ENCODE assay signal across 30 mouse cellular contexts in the genomic region with DNA sequence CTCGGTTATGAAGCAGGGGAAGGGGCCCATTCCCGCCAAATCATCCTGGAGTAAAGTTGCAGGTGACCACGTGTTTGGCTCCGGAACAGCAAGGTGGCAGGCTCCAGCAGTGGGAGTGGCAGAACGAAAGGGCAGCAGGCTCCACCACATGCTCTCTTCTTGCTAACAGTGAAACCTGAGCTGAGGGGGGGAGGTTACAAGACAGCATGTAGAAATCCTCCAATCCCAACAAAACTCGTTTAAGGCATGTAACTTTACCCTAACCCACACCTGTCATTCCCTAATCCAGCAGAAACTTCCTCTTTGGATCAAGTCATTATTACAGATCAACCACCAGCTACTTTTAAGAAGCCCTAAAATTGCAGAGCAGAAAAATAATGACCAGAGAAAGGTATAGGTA. TPM values are rescaled to one million over a fixed set of nuclear protein-coding genes. Genes with fewer than 3 reads are reported as not detected.
"Had no signal": no experiment of that assay in that cellular context is flagged by ENCODE, and none has a peak within 500 bp of the region (broad histone marks: within the 10 kb centered on the region; RNA-seq: fewer than 3 reads in every experiment).

No protein-coding gene starts in this region.

- H3K36me3 ChIP-seq: kidney, embryonic 15.5 days; liver, embryonic 12.5 days; liver, embryonic 15.5 days; midbrain, embryonic 12.5 days; midbrain, embryonic 15.5 days; neural tube, embryonic 12.5 days; neural tube, embryonic 15.5 days had no signal

- DNase-seq: kidney, adult 8-10 months; kidney, postnatal 25 days; layer of hippocampus, adult 9-11 months; liver; lung, adult 2 months; lung, postnatal 14 days; lung, postnatal 4 days; right cerebral cortex, adult 18-20 months; right cerebral cortex, postnatal 14 days; right cerebral cortex, postnatal 4 days; thymus, adult 2 months; thymus, postnatal 25 days had no signal

- ATAC-seq: liver, embryonic 12.5 days; midbrain, embryonic 15.5 days had no signal

- H3K27ac ChIP-seq: kidney, embryonic 15.5 days; layer of hippocampus, adult 2 months; liver, embryonic 12.5 days; liver, embryonic 15.5 days; midbrain, embryonic 12.5 days; midbrain, embryonic 15.5 days; neural tube, embryonic 12.5 days; neural tube, embryonic 15.5 days; stomach, postnatal 0 days had no signal

- H3K9me3 ChIP-seq: kidney, embryonic 15.5 days; liver, embryonic 15.5 days had no signal

- H3K4me3 ChIP-seq: kidney, embryonic 15.5 days; layer of hippocampus, adult 2 months; liver, embryonic 12.5 days; liver, embryonic 15.5 days; midbrain, embryonic 12.5 days; midbrain, embryonic 15.5 days; neural tube, embryonic 12.5 days; neural tube, embryonic 15.5 days had no signal

- H3K4me2 ChIP-seq: kidney, embryonic 15.5 days; liver, embryonic 12.5 days; liver, embryonic 15.5 days; midbrain, embryonic 12.5 days; midbrain, embryonic 15.5 days; neural tube, embryonic 12.5 days; neural tube, embryonic 15.5 days had no signal

- H3K9ac ChIP-seq: kidney, embryonic 15.5 days; liver, embryonic 12.5 days; liver, embryonic 15.5 days; midbrain, embryonic 12.5 days; midbrain, embryonic 15.5 days; neural tube, embryonic 12.5 days; neural tube, embryonic 15.5 days had no signal

- H3K27me3 ChIP-seq: kidney, embryonic 15.5 days; liver, embryonic 12.5 days; liver, embryonic 15.5 days; midbrain, embryonic 12.5 days; midbrain, embryonic 15.5 days; neural tube, embryonic 12.5 days; neural tube, embryonic 15.5 days had no signal

- H3K4me1 ChIP-seq: kidney, embryonic 15.5 days; liver, embryonic 12.5 days; liver, embryonic 15.5 days; midbrain, embryonic 12.5 days; midbrain, embryonic 15.5 days; neural tube, embryonic 12.5 days; neural tube, embryonic 15.5 days had no signal

RNA-seq across cellular contexts. Expression of gene Defb33, which starts 17.9 kb away (rescaled TPM):
- total RNA-seq: layer of hippocampus, adult 2 months; layer of hippocampus, postnatal 25 days; left cerebral cortex, adult 18-20 months; left cerebral cortex, postnatal 25 days; megakaryocyte progenitor cell, adult 5-6 weeks; megakaryocyte-erythroid progenitor cell, adult 5-6 weeks had no signal
- polyA plus RNA-seq: kidney, embryonic 15.5 days; large intestine, adult 2 months; limb, embryonic 11.5 days; liver, embryonic 12.5 days; liver, embryonic 15.5 days; lung, adult 2 months; lung, embryonic 16.5 days; midbrain, embryonic 12.5 days; midbrain, embryonic 15.5 days; neural tube, embryonic 12.5 days; neural tube, embryonic 15.5 days; stomach, embryonic 14.5 days; stomach, postnatal 0 days; thymus, adult 2 months had no signal

RNA-seq across cellular contexts. Expression of gene Gm15056, which starts 27.8 kb away (rescaled TPM):
- total RNA-seq: layer of hippocampus, adult 2 months; layer of hippocampus, postnatal 25 days; left cerebral cortex, adult 18-20 months; left cerebral cortex, postnatal 25 days; megakaryocyte progenitor cell, adult 5-6 weeks; megakaryocyte-erythroid progenitor cell, adult 5-6 weeks had no signal
- polyA plus RNA-seq: kidney, embryonic 15.5 days; limb, embryonic 11.5 days; liver, embryonic 12.5 days; liver, embryonic 15.5 days; lung, adult 2 months; lung, embryonic 16.5 days; midbrain, embryonic 12.5 days; midbrain, embryonic 15.5 days; neural tube, embryonic 12.5 days; neural tube, embryonic 15.5 days; stomach, embryonic 14.5 days; stomach, postnatal 0 days had no signal

RNA-seq across cellular contexts. Expression of gene Gm6040, which starts 47.3 kb away (rescaled TPM):
- total RNA-seq: layer of hippocampus, adult 2 months; layer of hippocampus, postnatal 25 days; left cerebral cortex, adult 18-20 months; left cerebral cortex, postnatal 25 days; megakaryocyte progenitor cell, adult 5-6 weeks; megakaryocyte-erythroid progenitor cell, adult 5-6 weeks had no signal
- polyA plus RNA-seq: kidney, embryonic 15.5 days; large intestine, adult 2 months; limb, embryonic 11.5 days; liver, embryonic 12.5 days; liver, embryonic 15.5 days; lung, adult 2 months; lung, embryonic 16.5 days; midbrain, embryonic 12.5 days; midbrain, embryonic 15.5 days; neural tube, embryonic 12.5 days; neural tube, embryonic 15.5 days; stomach, embryonic 14.5 days; stomach, postnatal 0 days; thymus, adult 2 months had no signal
